Mouse (Mus musculus): Measurements from ENCODE around the gene Hcfc1r1. TPM values are rescaled to one million over a fixed set of nuclear protein-coding genes. Genes with fewer than 3 reads are reported as not detected.

The Hcfc1r1 gene
- polyA plus RNA-seq, 1 experiment: 145 TPM

DNA sequence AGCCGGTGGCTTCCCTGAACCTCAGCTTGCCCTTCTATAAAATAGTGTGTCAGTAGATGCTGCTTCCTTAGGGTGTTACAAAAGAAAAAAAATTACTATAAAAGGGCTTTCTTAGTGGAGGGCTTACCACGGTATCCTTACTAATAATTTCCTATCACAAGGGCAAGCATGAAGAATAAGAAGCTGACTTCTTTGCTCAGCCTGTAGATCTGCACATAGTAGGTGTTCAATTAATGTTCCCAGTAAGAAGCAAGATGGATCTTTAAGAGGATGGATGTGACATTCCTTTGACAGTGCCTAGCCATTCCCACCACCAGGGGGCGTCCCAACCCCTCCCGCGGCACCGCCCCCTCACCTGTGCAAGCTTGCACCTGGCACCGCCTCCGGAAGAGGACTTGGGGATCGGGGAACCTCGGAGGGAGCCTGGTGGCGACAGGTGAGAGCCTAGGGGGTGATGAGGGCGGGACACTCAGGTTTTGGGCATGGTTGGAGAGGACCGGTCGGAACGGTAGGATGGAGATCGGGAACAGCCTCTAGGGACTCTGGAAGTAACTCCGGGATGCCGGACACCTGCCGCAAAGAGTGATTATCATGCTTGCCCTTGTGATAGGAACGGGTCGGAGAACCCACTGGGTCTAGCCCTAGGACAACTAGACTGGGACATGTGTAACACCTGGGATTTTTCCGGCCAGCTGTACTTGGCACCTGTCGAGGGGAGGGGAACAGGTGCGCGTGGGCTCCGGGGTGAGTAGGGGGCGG is 13.1 kb upstream of the Hcfc1r1 start, which contains the start of gene Bicdl2:
Bicdl2 (plus strand) TSS at position 390 of the 759 bp plus-strand sequence.
- Histone ChIP-seq H3K27me3 (ENCODE audit: control insufficient read depth, insufficient read depth, low read length, poor library complexity, severe bottlenecking) (no peaks in the 10 kb centered on the region), H3K9me3 (replicated peaks; ENCODE audit: control insufficient read depth, insufficient read depth, low read length, poor library complexity, severe bottlenecking) (no peaks in the 10 kb centered on the region), H3K4me1 (ENCODE audit: control insufficient read depth, insufficient read depth, low read length) (no peaks in the 10 kb centered on the region), H3K36me3 (ENCODE audit: control insufficient read depth, insufficient read depth, low read length, poor library complexity, severe bottlenecking) (no peaks in the 10 kb centered on the region), H3K4me3 (ENCODE audit: low read depth, low read length) (peak within 1 kb of the TSS; percentile 69), H3K9ac (ENCODE audit: low read depth, poor library complexity, severe bottlenecking) (peak within 1 kb of the TSS; percentile 11; the same call in 1 of the 2 replicates), H3K27ac (ENCODE audit: insufficient read depth, low read length) (no peak within 1 kb of the TSS)
- TF ChIP-seq POLR2A (IDR thresholded peaks at IDR 0.05; ENCODE audit: insufficient read depth, low read length) (no peak), CTCF (IDR thresholded peaks at IDR 0.05; ENCODE audit: low read depth, low read length) (peak; percentile 89), EP300 (IDR thresholded peaks at IDR 0.05; ENCODE audit: insufficient read depth, low read depth, low read length) (0 out of 2 replicates have a peak, but pooled peaks have one; percentile 16)

DNA sequence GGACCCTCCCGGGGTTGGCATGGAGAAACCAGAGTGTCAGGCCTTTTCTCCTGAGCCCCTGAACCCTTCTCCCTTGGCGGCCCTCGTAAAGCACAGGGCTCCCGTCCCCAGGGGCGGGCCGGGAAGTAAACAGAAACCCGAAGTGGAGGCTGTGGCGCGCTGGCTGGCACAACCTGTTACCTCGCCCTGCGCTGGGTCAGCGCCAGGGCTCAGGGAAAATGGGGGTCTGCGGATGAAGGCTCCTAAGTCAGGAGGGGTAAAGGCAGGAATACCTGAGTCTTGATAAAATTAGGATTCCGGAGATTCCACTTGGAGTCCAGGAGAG is 12.6 kb upstream of the Hcfc1r1 start:
- Histone ChIP-seq H3K27me3 (ENCODE audit: control insufficient read depth, insufficient read depth, low read length, poor library complexity, severe bottlenecking) (no peaks in the 10 kb centered on the region), H3K4me1 (ENCODE audit: control insufficient read depth, insufficient read depth, low read length) (no peaks in the 10 kb centered on the region), H3K4me3 (ENCODE audit: low read depth, low read length) (peak overlapping the region; percentile 69), H3K9me3 (replicated peaks; ENCODE audit: control insufficient read depth, insufficient read depth, low read length, poor library complexity, severe bottlenecking) (no peaks in the 10 kb centered on the region), H3K9ac (ENCODE audit: low read depth, poor library complexity, severe bottlenecking) (peak overlapping the region; percentile 11; the same call in 1 of the 2 replicates), H3K36me3 (ENCODE audit: control insufficient read depth, insufficient read depth, low read length, poor library complexity, severe bottlenecking) (no peaks in the 10 kb centered on the region), H3K27ac (ENCODE audit: insufficient read depth, low read length) (no peak overlapping the region)
- no peak for TF ChIP-seq POLR2A (IDR thresholded peaks at IDR 0.05; ENCODE audit: insufficient read depth, low read length)
- no peak for TF ChIP-seq EP300 (IDR thresholded peaks at IDR 0.05; ENCODE audit: insufficient read depth, low read depth, low read length)
- TF ChIP-seq CTCF (IDR thresholded peaks at IDR 0.05; ENCODE audit: low read depth, low read length): no peak

DNA sequence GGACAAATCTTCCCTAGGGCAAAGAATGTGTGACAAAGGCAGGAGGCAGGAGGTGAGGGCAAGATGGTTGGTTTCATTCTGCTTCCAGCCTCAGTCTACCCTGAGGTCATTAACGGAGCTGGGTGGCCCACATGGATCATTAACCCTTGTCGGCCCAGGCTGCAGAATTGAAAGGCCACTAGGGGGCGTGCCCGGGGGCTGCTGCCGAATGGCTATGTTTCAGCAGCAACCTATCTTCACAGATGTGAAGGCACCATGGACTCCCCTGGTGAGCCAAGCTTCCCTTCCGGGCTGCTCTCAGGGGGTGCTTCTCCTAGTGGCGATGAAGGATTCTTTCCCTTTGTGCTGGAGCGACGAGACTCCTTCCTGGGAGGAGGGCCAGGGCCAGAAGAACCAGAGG is 11.9 kb upstream of the Hcfc1r1 start:
- Histone ChIP-seq H3K9me3 (replicated peaks; ENCODE audit: control insufficient read depth, insufficient read depth, low read length, poor library complexity, severe bottlenecking) (no peaks in the 10 kb centered on the region), H3K27ac (ENCODE audit: insufficient read depth, low read length) (no peak overlapping the region), H3K4me3 (ENCODE audit: low read depth, low read length) (no peak overlapping the region), H3K36me3 (ENCODE audit: control insufficient read depth, insufficient read depth, low read length, poor library complexity, severe bottlenecking) (no peaks in the 10 kb centered on the region), H3K9ac (ENCODE audit: low read depth, poor library complexity, severe bottlenecking) (no peak overlapping the region), H3K4me1 (ENCODE audit: control insufficient read depth, insufficient read depth, low read length) (no peaks in the 10 kb centered on the region), H3K27me3 (ENCODE audit: control insufficient read depth, insufficient read depth, low read length, poor library complexity, severe bottlenecking) (no peaks in the 10 kb centered on the region)
- TF ChIP-seq CTCF (IDR thresholded peaks at IDR 0.05; ENCODE audit: low read depth, low read length): peak; percentile 76
- TF ChIP-seq EP300 (IDR thresholded peaks at IDR 0.05; ENCODE audit: insufficient read depth, low read depth, low read length): no peak

DNA sequence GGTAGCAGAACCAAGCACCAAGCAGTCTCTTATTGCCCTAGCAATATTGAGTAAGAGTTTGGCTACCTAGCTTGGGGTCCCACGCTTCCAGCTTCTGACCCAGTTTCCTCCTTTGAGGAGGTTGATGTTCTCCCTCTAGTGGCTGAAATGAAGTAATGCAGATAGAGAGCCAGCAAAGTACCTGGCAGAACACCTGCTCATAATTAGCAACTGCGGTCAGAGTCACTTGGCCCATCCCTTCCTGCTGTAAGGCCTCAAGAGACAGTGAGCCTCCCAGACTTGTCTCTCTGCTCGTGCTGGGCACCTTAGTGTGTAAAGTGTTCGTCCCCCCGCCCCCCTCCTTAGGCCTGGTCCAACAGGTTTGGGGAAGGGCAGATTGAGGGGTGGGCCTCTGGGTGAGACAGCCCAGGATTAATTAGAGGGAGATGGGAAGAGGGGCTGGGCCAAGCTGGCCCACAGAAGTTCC is 8.8 kb upstream of the Hcfc1r1 start:
- Histone ChIP-seq H3K4me1 (ENCODE audit: control insufficient read depth, insufficient read depth, low read length) (no peaks in the 10 kb centered on the region), H3K4me3 (ENCODE audit: low read depth, low read length) (no peak overlapping the region), H3K9me3 (replicated peaks; ENCODE audit: control insufficient read depth, insufficient read depth, low read length, poor library complexity, severe bottlenecking) (no peaks in the 10 kb centered on the region), H3K27ac (ENCODE audit: insufficient read depth, low read length) (no peak overlapping the region), H3K9ac (ENCODE audit: low read depth, poor library complexity, severe bottlenecking) (no peak overlapping the region), H3K36me3 (ENCODE audit: control insufficient read depth, insufficient read depth, low read length, poor library complexity, severe bottlenecking) (peaks cover 10% of the 10 kb centered on the region; the same call in 1 of the 2 replicates), H3K27me3 (ENCODE audit: control insufficient read depth, insufficient read depth, low read length, poor library complexity, severe bottlenecking) (no peaks in the 10 kb centered on the region)
- TF ChIP-seq POLR2A (IDR thresholded peaks at IDR 0.05; ENCODE audit: insufficient read depth, low read length): no peak
- peak; percentile 51 for TF ChIP-seq CTCF (IDR thresholded peaks at IDR 0.05; ENCODE audit: low read depth, low read length)

DNA sequence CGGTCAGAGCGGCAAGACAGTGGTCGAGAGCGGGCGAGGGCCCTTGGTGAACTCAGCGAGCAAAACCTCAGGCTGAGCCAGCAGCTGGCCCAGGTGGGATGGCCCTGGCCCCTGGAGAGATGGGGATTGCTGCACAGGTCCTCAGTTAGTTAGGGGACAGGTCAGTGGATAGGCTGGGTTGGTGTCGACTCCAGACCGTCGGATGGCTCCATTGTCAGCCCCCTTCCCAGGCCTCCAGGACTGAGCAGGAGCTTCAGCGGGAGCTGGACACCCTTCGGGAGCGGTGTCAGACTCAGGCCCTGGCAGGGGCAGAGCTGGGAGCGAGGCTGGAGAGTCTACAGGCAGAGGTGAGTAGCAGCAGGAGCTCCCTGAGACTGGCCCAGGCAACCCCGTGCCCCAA is 7.9 kb upstream of the Hcfc1r1 start:
- no peak for TF ChIP-seq CTCF (IDR thresholded peaks at IDR 0.05; ENCODE audit: low read depth, low read length)
- TF ChIP-seq POLR2A (IDR thresholded peaks at IDR 0.05; ENCODE audit: insufficient read depth, low read length): no peak
- TF ChIP-seq EP300 (IDR thresholded peaks at IDR 0.05; ENCODE audit: insufficient read depth, low read depth, low read length): no peak
- Histone ChIP-seq H3K9ac (ENCODE audit: low read depth, poor library complexity, severe bottlenecking) (no peak overlapping the region), H3K27ac (ENCODE audit: insufficient read depth, low read length) (no peak overlapping the region), H3K27me3 (ENCODE audit: control insufficient read depth, insufficient read depth, low read length, poor library complexity, severe bottlenecking) (no peaks in the 10 kb centered on the region), H3K36me3 (ENCODE audit: control insufficient read depth, insufficient read depth, low read length, poor library complexity, severe bottlenecking) (peaks cover 10% of the 10 kb centered on the region; the same call in 1 of the 2 replicates), H3K4me3 (ENCODE audit: low read depth, low read length) (no peak overlapping the region), H3K9me3 (replicated peaks; ENCODE audit: control insufficient read depth, insufficient read depth, low read length, poor library complexity, severe bottlenecking) (no peaks in the 10 kb centered on the region), H3K4me1 (ENCODE audit: control insufficient read depth, insufficient read depth, low read length) (peaks cover 3% of the 10 kb centered on the region)

DNA sequence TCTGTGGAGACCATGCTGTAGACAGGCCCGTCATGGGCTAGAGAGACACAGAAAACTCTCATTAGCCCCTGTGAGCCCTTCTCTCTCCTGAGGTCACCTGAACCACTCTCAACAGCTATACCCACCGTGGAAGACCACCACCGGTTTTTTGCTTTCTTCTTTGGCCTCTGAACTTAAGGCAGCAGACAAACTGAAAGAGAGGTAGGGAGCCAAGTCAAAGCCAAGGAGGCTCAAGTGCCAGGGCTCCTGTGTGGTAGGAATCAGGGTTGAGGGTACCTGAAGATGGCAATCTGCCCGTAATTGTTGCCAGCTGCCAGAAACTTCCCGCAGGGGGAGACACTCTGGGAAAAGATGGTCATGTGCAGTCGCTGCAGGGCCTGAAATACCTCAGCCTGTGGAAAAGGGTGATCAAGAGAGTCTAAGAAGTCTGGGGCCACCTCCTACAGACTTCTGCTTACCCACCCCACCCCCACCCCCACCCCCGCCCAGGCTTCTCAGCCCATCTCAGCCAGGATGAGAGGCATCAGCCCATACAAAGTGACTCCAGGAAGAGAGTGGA is 2.8 kb upstream of the Hcfc1r1 start:
- Histone ChIP-seq H3K27me3 (ENCODE audit: control insufficient read depth, insufficient read depth, low read length, poor library complexity, severe bottlenecking) (no peaks in the 10 kb centered on the region), H3K36me3 (ENCODE audit: control insufficient read depth, insufficient read depth, low read length, poor library complexity, severe bottlenecking) (peaks cover 10% of the 10 kb centered on the region; the same call in 1 of the 2 replicates)
- TF ChIP-seq CTCF (IDR thresholded peaks at IDR 0.05; ENCODE audit: low read depth, low read length): peak; percentile 22
- no peak for TF ChIP-seq POLR2A (IDR thresholded peaks at IDR 0.05; ENCODE audit: insufficient read depth, low read length)

More for the DNA sequence above, 2.8 kb upstream of the Hcfc1r1 start:
- H3K27ac ChIP-seq (ENCODE audit: insufficient read depth, low read length): peak overlapping the region; percentile 62
- peaks cover 5% of the 10 kb centered on the region for H3K4me1 ChIP-seq (ENCODE audit: control insufficient read depth, insufficient read depth, low read length)
- H3K9me3 ChIP-seq (replicated peaks; ENCODE audit: control insufficient read depth, insufficient read depth, low read length, poor library complexity, severe bottlenecking): no peaks in the 10 kb centered on the region
- H3K4me3 ChIP-seq (ENCODE audit: low read depth, low read length): no peak overlapping the region
- no peak overlapping the region for H3K9ac ChIP-seq (ENCODE audit: low read depth, poor library complexity, severe bottlenecking)
